Mouse (Mus musculus) thymus, adult 2 months (tissue): ENCODE measurements at regions not wholly inside any gene's neighbourhood (a gene's known extent, or its start where the extent isn't known, plus 50 kb on each side); places are given as distances from the start of the nearest gene placed in this dataset.

Source experiments
- CTCF ChIP-seq: fragments of 200-500 bp; IDR thresholded peaks from 2 replicates; pipeline ENCODE4 v1.5.1; 2012; ENCODE audit warnings: mild to moderate bottlenecking, control low read depth, low read length, moderate library complexity, borderline replicate concordance; ENCODE audit not compliant: control insufficient read depth, poor library complexity, insufficient read depth; ENCODE audit errors: extremely low read depth
- POLR2A ChIP-seq: fragments of 200-500 bp; IDR thresholded peaks from 2 replicates; pipeline ENCODE4 v1.6.1; 2012; ENCODE audit warnings: mild to moderate bottlenecking, low read length, control low read depth, moderate library complexity; ENCODE audit not compliant: control insufficient read depth, poor library complexity, insufficient read depth; ENCODE audit errors: extremely low read depth

DNA sequence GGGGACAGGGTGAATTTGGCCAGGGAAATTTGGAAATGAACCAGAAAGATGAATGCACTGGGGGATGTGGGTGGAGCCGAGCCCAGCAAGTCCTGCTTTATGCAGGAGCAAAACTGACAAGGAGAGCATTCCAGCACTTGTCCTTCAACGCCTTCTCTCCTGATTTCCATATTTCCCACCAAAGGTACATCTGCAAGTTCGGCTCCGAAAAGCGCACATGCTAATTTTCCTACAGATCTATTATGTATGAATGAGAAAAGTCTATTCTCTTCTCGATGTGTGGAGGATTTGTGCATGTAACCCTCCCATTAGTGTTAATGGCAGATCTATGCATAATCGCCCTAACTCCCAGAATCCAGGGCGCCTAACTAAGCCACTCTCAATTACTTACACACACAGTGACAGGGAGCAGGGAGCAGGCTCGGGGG, 190.8 kb downstream of the Zfp326 start:
- TF ChIP-seq CTCF (no peak), POLR2A (no peak)
